Mouse (Mus musculus): ENCODE data around the gene Hrh3. TPM values are rescaled to one million over a fixed set of nuclear protein-coding genes. Genes with fewer than 3 reads are reported as not detected.

The Hrh3 gene
- polyA plus RNA-seq, 1 experiment from 2014 or later: not detected

DNA sequence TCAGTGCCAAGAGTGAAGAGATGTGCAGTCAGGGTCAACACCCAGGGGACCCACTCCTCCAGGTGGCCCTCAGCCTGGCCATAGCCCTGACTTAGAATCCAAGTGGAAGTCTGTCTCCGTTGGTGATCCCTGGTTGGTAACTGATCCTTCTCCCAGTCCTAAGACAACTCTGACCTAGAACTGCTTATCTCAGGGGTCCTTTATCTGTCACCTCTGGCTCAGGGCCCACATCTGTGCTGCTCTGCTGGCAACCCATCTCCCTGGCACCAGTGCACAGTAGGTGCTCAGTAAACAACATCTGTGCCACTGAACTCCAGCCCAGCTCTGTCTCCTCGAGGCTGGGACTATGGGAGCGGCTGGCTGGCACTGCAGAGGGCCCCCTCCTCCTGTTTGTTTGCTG is 6.7 kb downstream of the Hrh3 start:
- H3K9ac ChIP-seq (ENCODE audit: low read length): no peak overlapping the region
- no peak overlapping the region for H3K27ac ChIP-seq (ENCODE audit: low read length)
- no peaks in the 10 kb centered on the region for H3K36me3 ChIP-seq (ENCODE audit: control insufficient read depth, insufficient read depth, low read length)
- no peak overlapping the region for H3K4me3 ChIP-seq (replicated peaks; ENCODE audit: low read length)
- H3K9me3 ChIP-seq (replicated peaks; ENCODE audit: control insufficient read depth, low read length): no peaks in the 10 kb centered on the region
- ATAC-seq (ENCODE audit: insufficient read depth, low FRiP score): no peak; the same call in 1 of the 2 replicates
- no peaks in the 10 kb centered on the region for H3K4me1 ChIP-seq (ENCODE audit: control insufficient read depth, insufficient read depth, low read length)
- WGBS: 33% methylated on average over 3 of the region's 3 CpGs
- no peak overlapping the region for H3K4me2 ChIP-seq (ENCODE audit: low read depth, low read length)
- H3K27me3 ChIP-seq (ENCODE audit: control insufficient read depth, insufficient read depth, low read length): peaks cover 35% of the 10 kb centered on the region

DNA sequence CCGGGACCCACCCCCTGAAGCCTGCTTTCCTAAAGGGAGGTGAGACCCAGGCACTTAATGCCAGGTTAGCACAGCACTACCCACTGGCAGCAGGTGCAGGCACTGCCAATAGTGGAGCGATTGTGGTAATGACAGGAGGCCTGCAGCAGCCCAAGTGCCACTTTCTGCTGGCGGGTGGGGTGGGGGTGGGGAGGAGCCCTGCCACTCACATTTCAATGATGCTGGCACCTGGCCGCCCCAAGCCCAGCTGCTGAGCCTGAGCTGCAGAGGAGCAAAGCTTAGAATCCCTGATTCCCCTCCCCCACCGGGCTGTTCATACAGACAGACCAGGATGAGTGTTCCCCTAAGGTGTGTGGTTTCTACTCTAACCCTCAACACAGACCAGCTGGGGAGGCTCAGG is 8.6 kb downstream of the Hrh3 start:
- Histone ChIP-seq H3K4me1 (ENCODE audit: control insufficient read depth, insufficient read depth, low read length) (no peaks in the 10 kb centered on the region), H3K36me3 (ENCODE audit: control insufficient read depth, insufficient read depth, low read length) (no peaks in the 10 kb centered on the region), H3K4me2 (ENCODE audit: low read depth, low read length) (no peak overlapping the region), H3K27ac (ENCODE audit: low read length) (no peak overlapping the region), H3K9me3 (replicated peaks; ENCODE audit: control insufficient read depth, low read length) (no peaks in the 10 kb centered on the region), H3K27me3 (ENCODE audit: control insufficient read depth, insufficient read depth, low read length) (peaks cover 18% of the 10 kb centered on the region), H3K9ac (ENCODE audit: low read length) (no peak overlapping the region), H3K4me3 (replicated peaks; ENCODE audit: low read length) (no peak overlapping the region)
- ATAC-seq (ENCODE audit: insufficient read depth, low FRiP score): no peak
- 33% methylated on average over 5 of the region's 5 CpGs for WGBS

DNA sequence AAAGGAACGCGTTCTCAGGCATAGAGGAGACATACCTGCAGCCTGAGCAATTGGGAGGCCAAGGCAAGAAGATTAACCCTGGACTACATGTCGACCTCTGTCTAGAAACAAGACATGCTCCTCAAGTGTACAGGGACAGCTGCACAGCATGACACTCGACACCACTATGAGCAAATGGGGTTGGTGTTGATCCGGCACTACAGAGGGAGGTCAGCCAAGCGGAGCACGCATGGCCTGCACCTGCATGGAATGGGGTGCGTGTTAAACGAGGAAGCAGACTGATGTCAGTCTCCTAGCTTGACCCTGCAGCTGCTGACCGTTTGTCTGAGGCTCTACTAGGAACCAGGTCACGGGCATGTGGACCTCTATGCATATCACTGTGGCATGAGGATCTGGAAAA is 14.0 kb downstream of the Hrh3 start:
- Histone ChIP-seq H3K4me2 (ENCODE audit: low read depth, low read length) (no peak overlapping the region), H3K9me3 (replicated peaks; ENCODE audit: control insufficient read depth, low read length) (no peaks in the 10 kb centered on the region), H3K36me3 (ENCODE audit: control insufficient read depth, insufficient read depth, low read length) (no peaks in the 10 kb centered on the region), H3K27ac (ENCODE audit: low read length) (no peak overlapping the region), H3K4me1 (ENCODE audit: control insufficient read depth, insufficient read depth, low read length) (no peaks in the 10 kb centered on the region), H3K27me3 (ENCODE audit: control insufficient read depth, insufficient read depth, low read length) (no peaks in the 10 kb centered on the region), H3K4me3 (replicated peaks; ENCODE audit: low read length) (no peak overlapping the region), H3K9ac (ENCODE audit: low read length) (no peak overlapping the region)
- 51% methylated on average over 11 of the region's 11 CpGs for WGBS
- no peak for ATAC-seq (ENCODE audit: insufficient read depth, low FRiP score)

DNA sequence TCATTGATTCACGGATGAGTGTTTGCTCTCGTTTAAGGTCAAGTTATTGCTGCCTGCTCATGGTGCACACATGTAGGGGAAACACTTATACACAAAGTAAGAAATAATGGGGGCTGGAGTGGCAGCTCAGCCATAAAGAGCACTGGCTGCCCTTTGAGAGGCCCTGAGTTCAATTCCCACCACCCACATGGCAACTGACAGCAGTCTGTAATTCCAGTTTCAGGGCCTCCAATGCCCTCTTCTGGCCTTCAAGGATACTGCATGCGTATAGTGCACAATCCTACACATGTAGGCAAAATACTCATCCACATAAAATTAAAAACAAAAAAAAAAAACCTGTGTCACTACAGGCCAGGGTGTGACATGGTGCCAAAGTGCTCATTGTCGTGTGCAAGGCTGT is 16.8 kb downstream of the Hrh3 start:
- ATAC-seq (ENCODE audit: insufficient read depth, low FRiP score): no peak

DNA sequence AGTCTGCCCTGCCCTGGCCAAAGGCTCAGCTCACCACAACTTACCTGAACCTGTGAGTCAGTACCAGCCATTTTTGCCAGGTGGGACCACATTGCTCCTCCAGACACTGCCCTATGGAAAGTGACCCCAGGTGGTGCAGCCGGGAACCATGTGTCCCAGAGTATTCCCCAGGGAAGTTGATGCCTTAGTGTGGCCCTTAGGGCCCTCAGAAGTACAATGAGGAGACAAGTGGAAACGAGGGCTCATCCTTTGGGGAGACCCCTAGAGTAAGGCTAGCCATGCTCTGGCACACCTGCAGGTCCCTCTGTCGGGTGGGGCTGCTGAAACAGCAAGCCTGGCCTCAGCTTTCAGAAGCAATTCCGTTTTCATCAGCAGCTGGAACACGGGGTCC is 17.7 kb downstream of the Hrh3 start:
- no peak overlapping the region for H3K9ac ChIP-seq (ENCODE audit: low read length)
- H3K4me3 ChIP-seq (replicated peaks; ENCODE audit: low read length): no peak overlapping the region
- H3K27ac ChIP-seq (ENCODE audit: low read length): no peak overlapping the region
- no peaks in the 10 kb centered on the region for H3K27me3 ChIP-seq (ENCODE audit: control insufficient read depth, insufficient read depth, low read length)
- H3K9me3 ChIP-seq (replicated peaks; ENCODE audit: control insufficient read depth, low read length): no peaks in the 10 kb centered on the region
- no peaks in the 10 kb centered on the region for H3K36me3 ChIP-seq (ENCODE audit: control insufficient read depth, insufficient read depth, low read length)
- H3K4me1 ChIP-seq (ENCODE audit: control insufficient read depth, insufficient read depth, low read length): no peaks in the 10 kb centered on the region
- 83% methylated on average over 5 of the region's 5 CpGs for WGBS
- ATAC-seq (ENCODE audit: insufficient read depth, low FRiP score): no peak
- H3K4me2 ChIP-seq (ENCODE audit: low read depth, low read length): no peak overlapping the region

More for the DNA sequence above, 16.8 kb downstream of the Hrh3 start:
- no peaks in the 10 kb centered on the region for H3K36me3 ChIP-seq (ENCODE audit: control insufficient read depth, insufficient read depth, low read length)
- H3K4me3 ChIP-seq (replicated peaks; ENCODE audit: low read length): no peak overlapping the region
- H3K9ac ChIP-seq (ENCODE audit: low read length): no peak overlapping the region
- H3K9me3 ChIP-seq (replicated peaks; ENCODE audit: control insufficient read depth, low read length): no peaks in the 10 kb centered on the region
- no peaks in the 10 kb centered on the region for H3K27me3 ChIP-seq (ENCODE audit: control insufficient read depth, insufficient read depth, low read length)
- no peak overlapping the region for H3K4me2 ChIP-seq (ENCODE audit: low read depth, low read length)
- H3K27ac ChIP-seq (ENCODE audit: low read length): no peak overlapping the region
- no peaks in the 10 kb centered on the region for H3K4me1 ChIP-seq (ENCODE audit: control insufficient read depth, insufficient read depth, low read length)
- 93% methylated on average over 4 of the region's 4 CpGs for WGBS

DNA sequence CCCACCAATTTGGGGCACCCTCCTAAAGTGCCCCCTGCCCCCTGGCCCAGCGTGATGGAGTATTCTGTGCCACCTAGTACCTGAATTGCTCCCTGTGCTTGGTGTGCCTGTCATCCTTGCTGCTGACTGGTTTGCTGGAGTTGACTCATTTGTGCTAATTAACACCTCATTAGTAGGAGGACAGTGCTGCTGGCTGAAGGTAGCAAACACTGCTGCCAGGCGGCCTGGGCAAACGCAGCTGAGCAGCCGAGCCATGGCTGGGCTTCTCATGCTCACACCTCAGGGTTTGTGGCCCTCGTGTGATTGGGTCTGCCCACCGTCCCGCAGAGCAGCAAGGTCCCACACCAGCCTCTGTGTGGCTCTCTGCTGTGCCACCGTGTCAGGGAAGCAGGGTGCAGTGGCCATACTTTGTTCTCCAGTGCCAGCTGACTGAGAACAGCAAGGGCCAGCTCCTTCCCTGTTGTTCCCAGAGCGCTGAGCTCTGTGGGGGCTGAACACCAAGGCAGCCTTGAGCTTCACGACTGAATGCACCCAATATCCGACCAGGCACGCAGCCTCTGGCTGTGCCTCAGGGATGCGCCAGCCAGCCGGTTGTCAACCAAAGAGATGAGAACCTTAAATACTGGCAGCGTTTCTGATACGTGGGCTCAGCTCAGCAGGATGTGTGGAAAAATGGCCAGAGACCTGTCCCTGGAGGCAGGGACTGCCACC is 18.2 kb downstream of the Hrh3 start:
- Histone ChIP-seq H3K36me3 (ENCODE audit: control insufficient read depth, insufficient read depth, low read length) (no peaks in the 10 kb centered on the region), H3K9ac (ENCODE audit: low read length) (no peak overlapping the region), H3K4me2 (ENCODE audit: low read depth, low read length) (no peak overlapping the region), H3K9me3 (replicated peaks; ENCODE audit: control insufficient read depth, low read length) (no peaks in the 10 kb centered on the region), H3K4me3 (replicated peaks; ENCODE audit: low read length) (no peak overlapping the region), H3K27ac (ENCODE audit: low read length) (no peak overlapping the region), H3K27me3 (ENCODE audit: control insufficient read depth, insufficient read depth, low read length) (no peaks in the 10 kb centered on the region), H3K4me1 (ENCODE audit: control insufficient read depth, insufficient read depth, low read length) (no peaks in the 10 kb centered on the region)
- WGBS: 72% methylated on average over 16 of the region's 16 CpGs
- ATAC-seq (ENCODE audit: insufficient read depth, low FRiP score): no peak

DNA sequence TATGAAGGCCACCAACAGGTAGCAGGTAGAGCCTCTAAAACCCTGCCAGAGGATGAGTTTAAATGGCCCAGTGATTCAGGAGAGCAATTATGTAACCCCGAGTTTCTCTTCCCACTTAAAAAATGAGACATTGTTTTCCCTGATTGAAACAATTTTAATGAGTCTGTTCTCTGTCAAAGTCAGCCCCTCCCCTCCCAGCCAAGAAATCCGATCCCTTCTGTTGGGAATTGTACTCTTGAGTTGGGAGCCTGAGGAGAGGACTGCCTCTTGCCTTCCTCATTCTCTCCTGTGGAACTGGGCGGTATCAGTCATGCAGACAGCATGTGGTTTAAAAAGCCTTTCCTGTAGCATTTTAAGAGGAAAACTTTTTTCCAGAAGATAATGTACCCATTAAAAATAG is 19.7 kb downstream of the Hrh3 start:
- Histone ChIP-seq H3K27ac (ENCODE audit: low read length) (no peak overlapping the region), H3K27me3 (ENCODE audit: control insufficient read depth, insufficient read depth, low read length) (no peaks in the 10 kb centered on the region), H3K4me2 (ENCODE audit: low read depth, low read length) (no peak overlapping the region), H3K9ac (ENCODE audit: low read length) (no peak overlapping the region), H3K4me3 (replicated peaks; ENCODE audit: low read length) (no peak overlapping the region), H3K36me3 (ENCODE audit: control insufficient read depth, insufficient read depth, low read length) (no peaks in the 10 kb centered on the region), H3K9me3 (replicated peaks; ENCODE audit: control insufficient read depth, low read length) (no peaks in the 10 kb centered on the region), H3K4me1 (ENCODE audit: control insufficient read depth, insufficient read depth, low read length) (no peaks in the 10 kb centered on the region; the same call in 1 of the 2 replicates)
- ATAC-seq (ENCODE audit: insufficient read depth, low FRiP score): no peak
- 27% methylated on average over 3 of the region's 3 CpGs for whole genome bisulfite sequencing

DNA sequence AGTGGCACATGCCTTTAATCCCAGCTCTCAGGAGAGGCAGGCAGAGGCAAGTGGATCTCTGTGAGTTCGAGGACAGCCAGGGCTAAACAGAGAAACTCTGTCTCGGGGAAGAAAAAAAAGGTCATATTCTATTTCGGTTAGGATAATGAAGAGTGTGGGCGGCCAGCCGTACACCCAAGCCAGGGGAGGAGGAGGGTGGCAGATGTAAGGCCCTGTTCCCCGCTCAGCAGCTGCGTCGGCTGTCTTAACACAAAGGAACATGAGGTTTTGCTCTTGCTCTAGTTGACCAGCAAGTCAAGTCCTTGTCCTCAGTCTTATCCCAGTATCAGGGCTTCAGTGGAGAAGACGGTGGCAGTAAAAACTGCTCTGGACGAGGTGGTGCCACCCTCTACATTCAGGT is 21.2 kb downstream of the Hrh3 start:
- Histone ChIP-seq H3K9ac (ENCODE audit: low read length) (no peak overlapping the region), H3K4me1 (ENCODE audit: control insufficient read depth, insufficient read depth, low read length) (no peaks in the 10 kb centered on the region; the same call in 1 of the 2 replicates), H3K4me3 (replicated peaks; ENCODE audit: low read length) (no peak overlapping the region), H3K36me3 (ENCODE audit: control insufficient read depth, insufficient read depth, low read length) (no peaks in the 10 kb centered on the region), H3K27me3 (ENCODE audit: control insufficient read depth, insufficient read depth, low read length) (no peaks in the 10 kb centered on the region), H3K9me3 (replicated peaks; ENCODE audit: control insufficient read depth, low read length) (no peaks in the 10 kb centered on the region), H3K27ac (ENCODE audit: low read length) (no peak overlapping the region), H3K4me2 (ENCODE audit: low read depth, low read length) (no peak overlapping the region)
- 90% methylated on average over 10 of the region's 10 CpGs for WGBS
- ATAC-seq (ENCODE audit: insufficient read depth, low FRiP score): no peak

DNA sequence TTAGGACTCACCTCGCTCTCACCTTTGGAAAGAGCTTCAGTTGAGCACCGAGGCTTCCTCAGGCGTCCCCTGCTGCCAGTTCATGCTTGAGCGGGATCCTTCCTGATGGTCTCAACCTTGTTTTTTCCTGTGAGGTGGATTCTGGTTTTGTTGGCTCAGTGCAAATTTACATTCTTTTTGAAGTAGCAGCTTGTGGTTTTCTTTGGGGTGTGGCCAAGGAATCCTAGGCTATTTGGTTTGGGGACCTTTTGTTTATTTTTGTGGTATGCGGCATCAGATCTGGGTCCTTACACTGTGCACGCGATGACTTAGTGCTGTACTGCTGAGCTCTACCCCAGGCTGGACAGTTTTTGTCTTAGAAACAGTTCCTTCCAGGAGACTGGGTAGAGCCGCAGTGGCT is 23.6 kb downstream of the Hrh3 start:
- ATAC-seq (ENCODE audit: insufficient read depth, low FRiP score): no peak
- H3K9ac ChIP-seq (ENCODE audit: low read length): no peak overlapping the region
- H3K4me1 ChIP-seq (ENCODE audit: control insufficient read depth, insufficient read depth, low read length): no peaks in the 10 kb centered on the region; the same call in 1 of the 2 replicates
- no peak overlapping the region for H3K27ac ChIP-seq (ENCODE audit: low read length)
- H3K4me2 ChIP-seq (ENCODE audit: low read depth, low read length): no peak overlapping the region
- H3K9me3 ChIP-seq (replicated peaks; ENCODE audit: control insufficient read depth, low read length): no peaks in the 10 kb centered on the region
- WGBS: 72% methylated on average over 8 of the region's 8 CpGs
- no peaks in the 10 kb centered on the region for H3K27me3 ChIP-seq (ENCODE audit: control insufficient read depth, insufficient read depth, low read length)
- H3K36me3 ChIP-seq (ENCODE audit: control insufficient read depth, insufficient read depth, low read length): no peaks in the 10 kb centered on the region
- no peak overlapping the region for H3K4me3 ChIP-seq (replicated peaks; ENCODE audit: low read length)

Measured in stomach, embryonic 16.5 days (tissue).